Mouse (Mus musculus) kidney, embryonic 14.5 days (tissue): Measurements from ENCODE around the gene AB124611. TPM values are rescaled to one million over a fixed set of nuclear protein-coding genes. Genes with fewer than 3 reads are reported as not detected.

Experiments
- ATAC-seq: fragments of 200-750 bp; cut with Nextera tagmentation; 2 replicates; pipeline ENCODE4 v1.8.0; 2017; ENCODE audit warnings: moderate number of reproducible peaks, mild to moderate bottlenecking, moderate TSS enrichment, moderate library complexity; ENCODE audit not compliant: low FRiP score, low TSS enrichment
- H3K27ac ChIP-seq: fragments of 300-500 bp; sonication (generic); 2 replicates; pipeline ENCODE4 v1.5.1; 2014; ENCODE audit warnings: low read depth, mild to moderate bottlenecking, low read length, moderate library complexity, mixed read lengths
- H3K27me3 ChIP-seq: fragments of 300-500 bp; sonication (generic); 2 replicates; pipeline ENCODE4 v1.6.1; 2014; ENCODE audit warnings: mild to moderate bottlenecking, low read length; ENCODE audit not compliant: control insufficient read depth, insufficient read depth
- H3K36me3 ChIP-seq: fragments of 300-500 bp; sonication (generic); 2 replicates; pipeline ENCODE4 v1.6.1; 2014; ENCODE audit warnings: low read length, mixed read lengths; ENCODE audit not compliant: control insufficient read depth, insufficient read depth
- H3K4me1 ChIP-seq: fragments of 300-500 bp; sonication (generic); 2 replicates; pipeline ENCODE4 v1.6.1; 2014; ENCODE audit warnings: low read length, mixed read lengths; ENCODE audit not compliant: control insufficient read depth, insufficient read depth
- H3K4me2 ChIP-seq: fragments of 300-500 bp; sonication (generic); replicated peaks from 2 replicates; pipeline ENCODE4 v1.6.1; 2014; ENCODE audit warnings: low read depth, mild to moderate bottlenecking, low read length
- H3K4me3 ChIP-seq: fragments of 300-500 bp; sonication (generic); 2 replicates; pipeline ENCODE4 v1.5.1; 2014; ENCODE audit warnings: mild to moderate bottlenecking, low read length
- H3K9ac ChIP-seq: fragments of 300-500 bp; sonication (generic); 2 replicates; pipeline ENCODE4 v1.6.1; 2014; ENCODE audit warnings: low read depth, mild to moderate bottlenecking, low read length, moderate library complexity
- H3K9me3 ChIP-seq: fragments of 300-500 bp; sonication (generic); 2 replicates; pipeline ENCODE4 v1.6.1; 2016; ENCODE audit warnings: low read length; ENCODE audit not compliant: control insufficient read depth
- WGBS: fragments of 180-500 bp; shearing (Covaris S2); extraction: QIAGEN DNeasy Blood & Tissue Kit; methylation state at CpG from one replicate; pipeline ENCODE4 v1.1.7; 2014; 5-methylcytosine and 5-hydroxymethylcytosine counted together
- polyA plus RNA-seq: library from polyadenylated mRNA; unstranded; fragments of >200 nt; fragmentation: Nextera tagmentation; extraction: Ambion mirVana; gene quantifications from 2 replicates; pipeline ENCODE4 v1.2.1, GENCODE M21; 2014

AB124611 gene
- polyA plus RNA-seq, 1 experiment from 2014 or later: 4.8 TPM

DNA sequence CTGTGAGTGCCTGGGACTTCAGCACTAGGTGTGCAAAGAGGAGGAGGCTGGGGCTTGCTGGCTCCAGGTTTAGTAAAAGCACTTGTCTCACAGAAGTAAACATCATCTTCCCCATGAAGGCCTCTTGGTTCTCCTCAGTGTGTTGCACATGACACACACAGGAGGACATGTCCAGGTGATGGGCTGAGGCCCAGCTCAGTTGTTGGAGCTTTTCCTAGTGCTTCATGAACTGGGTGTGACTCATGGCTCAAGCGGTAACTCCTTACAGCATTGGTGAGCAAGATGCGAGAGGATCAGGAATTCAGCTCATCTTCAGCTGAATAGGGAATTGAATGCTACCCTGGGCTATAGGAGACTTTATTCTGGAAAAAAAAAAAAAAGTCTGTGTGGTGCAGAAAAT lies 28.3 kb upstream of the AB124611 start:
- Histone ChIP-seq H3K4me1 (no peaks in the 10 kb centered on the region), H3K27ac (no peak overlapping the region), H3K27me3 (no peaks in the 10 kb centered on the region), H3K9ac (no peak overlapping the region), H3K4me2 (no peak overlapping the region), H3K9me3 (no peaks in the 10 kb centered on the region), H3K4me3 (no peak overlapping the region), H3K36me3 (peaks cover 20% of the 10 kb centered on the region)
- no peak for ATAC-seq
- WGBS: 98% methylated on average over 2 of the region's 2 CpGs

DNA sequence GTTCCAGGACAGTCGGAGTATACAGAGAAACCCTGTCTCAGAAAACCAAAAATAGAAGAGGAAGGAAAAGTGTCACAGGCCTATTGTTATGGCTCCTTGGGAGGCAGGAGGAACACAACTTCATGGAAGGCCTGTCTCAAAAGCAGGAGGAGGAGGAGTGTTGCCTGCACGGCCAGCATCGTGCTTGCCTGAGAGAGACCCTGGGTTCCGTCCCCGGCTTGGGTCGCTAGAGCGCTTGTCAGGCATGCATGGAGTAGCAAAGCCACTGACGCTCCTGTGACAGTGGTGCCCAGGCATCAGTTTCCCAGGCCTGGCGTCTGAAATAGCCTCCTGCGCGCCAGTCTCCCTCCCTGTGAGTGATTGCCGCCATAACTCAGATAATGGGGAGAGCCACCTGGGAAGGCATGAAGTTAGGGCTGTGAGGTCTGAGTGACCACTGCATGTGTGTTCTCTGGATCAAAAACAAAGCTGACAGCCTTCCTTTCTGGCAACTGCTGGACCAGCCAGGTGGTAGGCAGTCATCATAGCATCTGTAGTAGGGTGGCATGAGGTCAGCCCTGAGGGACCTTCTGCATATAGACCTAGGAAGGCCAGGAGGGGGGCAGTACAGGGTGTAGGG lies 27.6 kb upstream of the AB124611 start:
- Histone ChIP-seq H3K36me3 (peaks cover 24% of the 10 kb centered on the region), H3K4me1 (no peaks in the 10 kb centered on the region), H3K27ac (no peak overlapping the region), H3K9ac (no peak overlapping the region), H3K4me2 (no peak overlapping the region), H3K9me3 (no peaks in the 10 kb centered on the region), H3K27me3 (no peaks in the 10 kb centered on the region), H3K4me3 (no peak overlapping the region)
- 82% methylated on average over 12 of the region's 12 CpGs for WGBS
- ATAC-seq: no peak

DNA sequence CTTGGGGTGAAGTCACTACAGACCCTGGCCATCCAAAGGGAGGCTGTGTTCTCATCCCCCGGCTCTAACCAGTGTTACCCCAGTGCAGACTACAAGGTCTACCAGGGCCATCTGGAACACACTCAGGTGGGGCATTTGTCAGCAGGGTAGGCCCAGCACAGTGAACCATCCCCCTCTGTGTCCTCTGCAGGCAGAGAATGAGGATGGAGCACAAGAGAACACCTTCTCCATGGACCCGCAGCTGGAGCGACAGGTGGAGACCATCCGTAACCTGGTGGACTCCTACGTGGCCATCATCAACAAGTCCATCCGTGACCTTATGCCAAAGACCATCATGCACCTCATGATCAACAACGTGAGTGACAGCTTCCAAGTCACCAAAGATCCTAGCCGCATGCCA lies 22.6 kb upstream of the AB124611 start:
- WGBS: 96% methylated on average over 8 of the region's 8 CpGs
- H3K36me3 ChIP-seq: peaks cover 57% of the 10 kb centered on the region
- H3K4me2 ChIP-seq: no peak overlapping the region
- H3K9ac ChIP-seq: no peak overlapping the region
- peaks cover 10% of the 10 kb centered on the region for H3K4me1 ChIP-seq
- H3K4me3 ChIP-seq: no peak overlapping the region
- no peaks in the 10 kb centered on the region for H3K27me3 ChIP-seq
- no peak for ATAC-seq
- H3K9me3 ChIP-seq: no peaks in the 10 kb centered on the region
- no peak overlapping the region for H3K27ac ChIP-seq

DNA sequence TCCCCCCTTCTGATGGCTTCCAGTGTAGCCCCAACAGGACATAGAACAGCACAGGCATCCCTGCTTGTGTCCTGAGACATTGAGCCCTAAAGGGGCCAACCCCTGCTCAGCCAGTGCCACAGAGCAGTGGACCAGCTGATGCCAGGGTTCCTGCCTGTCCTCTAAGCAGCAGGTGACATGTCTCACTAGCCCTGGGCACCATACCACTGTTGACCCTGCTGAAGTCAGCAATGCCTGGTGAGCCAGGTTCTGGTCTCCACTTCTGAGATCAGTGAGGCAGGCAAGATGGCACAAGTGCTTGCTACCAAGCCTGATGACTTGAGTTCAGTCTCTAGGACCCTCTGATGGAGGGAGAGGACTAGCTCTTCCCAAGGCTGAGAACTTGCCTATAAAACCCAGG lies 20.2 kb upstream of the AB124611 start:
- no peak for ATAC-seq
- H3K9me3 ChIP-seq: no peaks in the 10 kb centered on the region
- H3K27ac ChIP-seq: no peak overlapping the region
- H3K4me1 ChIP-seq: peaks cover 20% of the 10 kb centered on the region
- H3K9ac ChIP-seq: no peak overlapping the region
- H3K36me3 ChIP-seq: peaks cover 52% of the 10 kb centered on the region
- no peak overlapping the region for H3K4me3 ChIP-seq
- H3K27me3 ChIP-seq: no peaks in the 10 kb centered on the region
- H3K4me2 ChIP-seq: no peak overlapping the region

DNA sequence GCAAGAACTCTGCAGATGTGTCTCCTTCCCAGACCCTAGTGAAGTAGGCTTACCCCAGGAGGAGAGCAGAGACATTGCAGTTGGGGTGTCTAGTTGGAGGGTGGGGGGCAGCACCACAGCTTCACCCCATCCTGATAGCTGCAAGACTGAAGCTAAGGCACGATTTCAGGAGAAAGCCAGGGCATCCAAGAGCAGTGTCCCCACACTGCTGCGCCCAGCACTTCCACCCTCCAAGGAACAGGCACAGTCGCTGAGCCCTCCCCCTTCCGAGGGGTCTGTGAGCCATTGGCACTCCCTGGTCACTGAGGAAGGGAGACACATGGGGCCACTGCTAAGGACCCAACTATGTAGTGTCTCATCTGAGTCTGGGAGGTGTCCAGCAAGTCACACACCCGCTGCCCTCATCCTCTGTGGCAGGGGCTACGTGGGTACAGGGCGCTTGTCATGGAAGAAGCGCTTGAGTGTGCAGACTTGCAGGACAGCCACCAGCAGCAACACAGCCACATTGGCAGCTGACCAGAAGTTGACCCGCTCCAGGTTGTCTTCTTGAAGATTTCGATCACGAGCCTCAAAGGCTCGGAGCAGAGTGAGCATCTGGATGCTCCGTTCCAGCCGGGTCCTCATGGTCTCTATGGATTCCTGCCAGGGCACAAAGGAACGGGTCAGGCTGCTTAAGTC lies 18.1 kb upstream of the AB124611 start:
- peaks cover 52% of the 10 kb centered on the region for H3K36me3 ChIP-seq
- H3K27me3 ChIP-seq: no peaks in the 10 kb centered on the region
- no peaks in the 10 kb centered on the region for H3K9me3 ChIP-seq
- WGBS: 85% methylated on average over 15 of the region's 15 CpGs
- no peak overlapping the region for H3K9ac ChIP-seq
- ATAC-seq: no peak
- no peak overlapping the region for H3K4me3 ChIP-seq
- H3K27ac ChIP-seq: peak overlapping the region; percentile 62; the same call in 1 of the 2 replicates
- peaks cover 20% of the 10 kb centered on the region for H3K4me1 ChIP-seq
- no peak overlapping the region; the same call in 1 of the 2 replicates for H3K4me2 ChIP-seq

DNA sequence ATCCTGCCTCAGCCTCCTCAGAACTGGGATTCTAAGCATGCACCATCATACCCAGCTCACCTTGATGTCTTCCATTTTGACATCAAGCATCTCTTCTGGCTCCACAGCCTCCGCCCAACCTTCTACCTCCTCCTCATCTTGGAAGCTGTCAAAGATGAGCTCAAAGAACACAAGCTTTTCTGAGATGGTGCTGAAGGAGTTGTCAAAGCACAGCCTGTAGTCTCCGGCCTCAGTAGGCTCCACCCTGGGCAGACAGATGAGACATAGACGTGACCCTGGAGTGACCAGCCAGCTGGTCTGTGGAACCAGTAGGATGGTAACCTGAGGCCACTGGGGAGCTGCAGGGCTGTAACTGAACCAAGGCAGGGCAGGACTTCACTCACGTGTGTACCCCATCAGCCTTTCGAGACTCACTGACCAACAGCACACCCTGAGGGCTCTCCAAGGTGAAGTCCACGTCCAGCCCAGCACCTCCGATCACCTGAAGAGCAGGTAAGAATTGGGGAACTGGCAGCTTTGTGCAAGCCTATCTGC lies 17.0 kb upstream of the AB124611 start:
- WGBS: 53% methylated on average over 7 of the region's 7 CpGs
- ATAC-seq: no peak
- peak overlapping the region; percentile 74; the same call in 1 of the 2 replicates for H3K9ac ChIP-seq

DNA sequence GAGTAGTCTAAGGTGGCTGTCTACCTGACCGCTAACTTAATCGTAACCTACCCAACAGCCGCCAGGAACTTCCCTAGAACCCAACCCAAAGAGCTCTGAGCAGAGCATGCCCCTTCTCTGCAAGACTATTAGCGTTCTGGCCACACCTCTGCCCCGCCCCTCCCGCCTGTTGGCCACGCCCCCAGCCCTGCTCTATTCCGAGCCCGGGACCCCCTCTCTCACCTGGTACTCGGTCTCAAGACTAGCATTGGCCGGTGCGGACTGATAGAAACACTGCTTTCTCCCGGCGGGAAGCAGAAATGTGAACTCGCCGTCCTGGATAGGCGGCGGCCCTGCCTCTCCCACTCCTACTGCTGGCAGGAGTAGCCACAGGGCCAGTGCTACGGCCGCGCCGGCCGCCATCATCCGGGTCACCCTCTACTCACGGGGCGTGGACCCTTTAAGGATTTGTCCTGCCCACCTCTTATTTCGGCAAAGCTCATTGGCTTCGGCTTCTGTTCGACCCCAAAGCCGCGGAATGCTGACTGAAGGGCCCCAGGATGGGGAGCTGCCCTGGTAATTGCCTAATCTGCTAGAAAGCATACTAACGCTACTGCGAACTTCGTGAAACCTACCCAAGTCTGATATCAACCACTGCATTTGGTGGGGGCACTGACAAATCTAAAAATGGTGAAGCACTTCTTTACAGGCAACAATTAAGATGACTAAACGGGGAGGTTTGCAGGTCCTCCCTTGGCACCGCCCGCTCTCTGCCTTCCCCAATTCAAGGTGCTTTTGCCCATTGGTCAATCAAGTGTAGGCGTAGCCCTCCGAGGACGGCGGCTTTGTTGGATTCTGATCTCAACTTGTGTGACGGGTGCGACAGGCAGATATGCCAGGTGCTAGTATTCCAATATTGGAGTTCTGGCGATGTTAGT lies 15.9 kb upstream of the AB124611 start, which contains the start of gene Tmed1:
Tmed1 (minus strand) TSS at position 481 of the 917 bp plus-strand sequence.
- H3K27ac ChIP-seq: peak within 1 kb of the TSS; percentile 93
- no peaks in the 10 kb centered on the region for H3K27me3 ChIP-seq
- H3K4me3 ChIP-seq: peak within 1 kb of the TSS; percentile 72
- peaks cover 37% of the 10 kb centered on the region for H3K36me3 ChIP-seq
- peaks cover 20% of the 10 kb centered on the region for H3K4me1 ChIP-seq
- H3K9ac ChIP-seq: peak within 1 kb of the TSS; percentile 74
- 0% methylated on average over 44 of the region's 44 CpGs for WGBS
- peak within 1 kb of the TSS; percentile 58 for H3K4me2 ChIP-seq
- ATAC-seq: peak; percentile 93
- H3K9me3 ChIP-seq: no peaks in the 10 kb centered on the region

More for the DNA sequence above, 17.0 kb upstream of the AB124611 start:
- Histone ChIP-seq H3K4me2 (peak overlapping the region; percentile 58), H3K4me3 (peak overlapping the region; percentile 72), H3K9me3 (no peaks in the 10 kb centered on the region), H3K4me1 (peaks cover 20% of the 10 kb centered on the region), H3K27ac (no peak overlapping the region), H3K27me3 (no peaks in the 10 kb centered on the region), H3K36me3 (peaks cover 45% of the 10 kb centered on the region)

DNA sequence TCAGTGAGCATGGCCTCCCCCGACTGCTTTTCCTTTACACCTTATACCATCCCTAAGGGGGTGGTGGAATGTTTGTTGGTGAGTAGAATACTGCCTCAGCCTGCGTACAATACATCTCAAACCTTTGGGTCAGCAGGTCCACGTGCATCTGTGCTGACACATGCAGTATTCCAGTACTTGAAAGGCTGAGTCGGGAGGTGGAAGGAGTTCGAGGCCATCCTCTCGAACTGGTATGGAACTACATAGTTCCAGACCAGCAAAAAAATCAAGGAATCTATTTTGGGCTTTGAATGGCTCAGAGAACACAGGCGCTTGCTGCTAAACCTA lies 15.3 kb upstream of the AB124611 start:
- Histone ChIP-seq H3K36me3 (peaks cover 33% of the 10 kb centered on the region), H3K27ac (peak overlapping the region; percentile 93), H3K4me3 (peak overlapping the region; percentile 72), H3K4me2 (peak overlapping the region; percentile 58), H3K27me3 (no peaks in the 10 kb centered on the region), H3K9me3 (no peaks in the 10 kb centered on the region), H3K9ac (peak overlapping the region; percentile 74; the same call in 1 of the 2 replicates), H3K4me1 (peaks cover 20% of the 10 kb centered on the region)
- WGBS: 7% methylated on average over 7 of the region's 7 CpGs
- ATAC-seq: no peak; the same call in 1 of the 2 replicates
